Mouse (Mus musculus) kidney, adult 2 months (tissue): ENCODE measurements around the gene Rheb.
"Not testable (repeated sequence)": the region's sequence is repeated elsewhere in the genome, so short reads cannot be mapped to it uniquely, and the experiment has no call there.

Experiments used
- CTCF ChIP-seq: fragments of 200-500 bp; conservative IDR thresholded peaks from 2 replicates; pipeline ENCODE4 v1.5.1; 2011; ENCODE audit warnings: low read depth, mild to moderate bottlenecking, control low read depth, low read length, moderate library complexity, mixed read lengths; ENCODE audit not compliant: insufficient read depth, insufficient read length
- POLR2A ChIP-seq: fragments of 200-500 bp; IDR thresholded peaks from one replicate; pipeline ENCODE4 v1.6.1; 2011; ENCODE audit warnings: low read depth, low read length, control low read depth

DNA sequence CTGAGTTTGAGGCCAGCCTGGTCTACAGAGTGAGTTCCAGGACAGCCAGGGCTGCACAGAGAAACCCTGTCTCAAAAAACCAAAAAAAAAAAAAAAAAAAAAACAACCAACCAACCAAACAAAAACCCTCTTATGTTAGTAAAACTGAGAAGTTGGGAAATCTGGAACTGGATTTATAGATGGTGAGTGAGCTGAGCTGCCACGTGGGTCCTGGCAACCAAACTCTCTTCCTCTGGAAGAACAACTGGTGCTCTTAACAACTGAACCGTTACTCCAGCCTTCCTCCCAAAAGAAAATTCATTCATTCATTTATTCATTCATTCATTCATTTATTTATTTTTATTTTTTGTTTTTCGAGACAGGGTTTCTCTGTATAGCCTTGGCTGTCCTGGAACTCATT, 20.2 kb downstream of the Rheb start:
- TF ChIP-seq POLR2A, CTCF: not testable (repeated sequence)
